Mouse (Mus musculus) ES-E14 (cell line): ENCODE measurements around the gene Prex1. TPM values are rescaled to one million over a fixed set of nuclear protein-coding genes. Genes with fewer than 3 reads are reported as not detected.

Experiments
- DNase-seq: peaks from one replicate; pipeline ENCODE4 v3.0.0-alpha.2; 2013; ENCODE audit warnings: low read depth, low spot score
- H3K27ac ChIP-seq: 2 replicates; pipeline ENCODE4 v1.5.1; 2012; ENCODE audit warnings: low read depth, mild to moderate bottlenecking, low read length, moderate library complexity, mixed read lengths; ENCODE audit not compliant: poor library complexity, insufficient read depth, severe bottlenecking
- H3K36me3 ChIP-seq: 2 replicates; pipeline ENCODE4 v1.6.1; 2012; ENCODE audit warnings: mild to moderate bottlenecking, low read length, moderate library complexity, mixed read lengths; ENCODE audit not compliant: control insufficient read depth, poor library complexity, insufficient read depth, severe bottlenecking
- H3K4me1 ChIP-seq, 2 experiments: fragments of 150-350 bp in 1 of 2; sonication (generic) in 1 of 2; 2 replicates each; pipeline ENCODE4 v1.6.1; 2012; ENCODE audit warnings: low read length in 2 of 2, mild to moderate bottlenecking in 1 of 2, mixed read lengths in 1 of 2; ENCODE audit not compliant: control insufficient read depth in 2 of 2, insufficient read depth in 2 of 2, poor library complexity in 1 of 2
- H3K4me3 ChIP-seq, 2 experiments: fragments of 150-350 bp in 1 of 2; sonication (generic) in 1 of 2; 2 replicates each; pipeline ENCODE4 v1.5.1; 2012; ENCODE audit warnings: low read length in 2 of 2, low read depth in 1 of 2, mild to moderate bottlenecking in 1 of 2, mixed read lengths in 1 of 2; ENCODE audit not compliant: insufficient read depth in 1 of 2, poor library complexity in 1 of 2, severe bottlenecking in 1 of 2
- H3K9ac ChIP-seq: 2 replicates; pipeline ENCODE4 v1.6.1; 2012; ENCODE audit warnings: low read depth, mild to moderate bottlenecking, low read length, mixed read lengths; ENCODE audit not compliant: poor library complexity, insufficient read depth, severe bottlenecking
- H3K9me3 ChIP-seq: fragments of 150-350 bp; sonication (generic); 2 replicates; pipeline ENCODE4 v1.6.1; 2012; ENCODE audit warnings: low read depth, mild to moderate bottlenecking, low read length; ENCODE audit not compliant: control insufficient read depth, insufficient read depth
- CHD2 ChIP-seq: IDR thresholded peaks from 2 replicates; pipeline ENCODE4 v1.6.1; 2014; ENCODE audit warnings: mild to moderate bottlenecking, low read depth, low read length, inconsistent platforms
- HCFC1 ChIP-seq: IDR thresholded peaks from 2 replicates; pipeline ENCODE4 v1.6.1; 2012; ENCODE audit warnings: low read length, inconsistent platforms, borderline replicate concordance; ENCODE audit not compliant: insufficient read depth
- MAFK ChIP-seq: IDR thresholded peaks from 2 replicates; pipeline ENCODE4 v1.6.1; 2014; ENCODE audit warnings: mild to moderate bottlenecking, low read depth, low read length, inconsistent platforms; ENCODE audit not compliant: insufficient read depth
- ZC3H11A ChIP-seq: IDR thresholded peaks from 2 replicates; pipeline ENCODE4 v1.6.1; 2012; ENCODE audit warnings: low read depth, mild to moderate bottlenecking, inconsistent platforms, low read length, borderline replicate concordance
- ZNF384 ChIP-seq: IDR thresholded peaks from 2 replicates; pipeline ENCODE4 v1.6.1; 2012; ENCODE audit warnings: low read depth, low read length, inconsistent platforms
- in situ Hi-C, 2 experiments: fragments of 600-800 bp; cut with MboI; formaldehyde crosslinking; loops; one replicate each; pipeline ENCODE4 v1.15.1; 2025; ENCODE audit warnings: low sequenced_read_pairs in 2 of 2, inconsistent platforms in 1 of 2; ENCODE audit not compliant: unreplicated experiment in 2 of 2
- total RNA-seq: library from RNA; depleted of rRNA; stranded (reverse); fragments of 300-350 nt; gene quantifications from 2 replicates; pipeline ENCODE4 v1.2.3, GENCODE M21; 2012

Gene Prex1
- total RNA-seq, 1 experiment = 1.5 TPM

GRCm38 (mm10) chr2:166579793-166580192 lies 133.8 kb downstream of the Prex1 start:
- no peak overlapping the region for H3K9ac ChIP-seq
- TF ChIP-seq HCFC1 (no peak), MAFK (no peak), CHD2 (no peak), ZC3H11A (no peak), ZNF384 (no peak)
- no peak overlapping the region for H3K4me3 ChIP-seq
- no peaks in the 10 kb centered on the region for H3K36me3 ChIP-seq
- no peaks in the 10 kb centered on the region for H3K9me3 ChIP-seq
- DNase-seq = no peak
- in situ Hi-C loops = loop anchor here in 1 of 2 experiments (25.0 kb wide), 1 partner anchor 208 kb away; the partner anchor contains the start of gene Trp53rkb
- H3K27ac ChIP-seq = no peak overlapping the region
- H3K4me1 ChIP-seq = peaks cover 0 to 2% of the 10 kb centered on the region in 2 experiments; a peak in 1 of 4 replicates

- no peaks in the 10 kb centered on the region for H3K36me3 ChIP-seq
- H3K9ac ChIP-seq = no peak overlapping the region
- H3K9me3 ChIP-seq = no peaks in the 10 kb centered on the region
- H3K4me3 ChIP-seq = no peak overlapping the region
- in situ Hi-C loops = loop anchor here in 1 of 2 experiments (25.0 kb wide), 1 partner anchor 208 kb away; the partner anchor contains the start of gene Trp53rkb
- peaks cover 0 to 2% of the 10 kb centered on the region in 2 experiments; a peak in 1 of 4 replicates for H3K4me1 ChIP-seq
- no peak overlapping the region for H3K27ac ChIP-seq
- no peak for DNase-seq
- TF ChIP-seq ZNF384 (no peak), CHD2 (no peak), HCFC1 (no peak), MAFK (no peak), ZC3H11A (no peak)
These were observed 134.3 kb downstream of the Prex1 start for GRCm38 (mm10) chr2:166579361-166579760.

- Histone ChIP-seq H3K36me3 (no peaks in the 10 kb centered on the region), H3K9me3 (no peaks in the 10 kb centered on the region), H3K9ac (no peak overlapping the region), H3K4me1 (peaks cover 0 to 2% of the 10 kb centered on the region in 2 experiments; a peak in 1 of 4 replicates), H3K27ac (no peak overlapping the region), H3K4me3 (peak overlapping the region in 1 of 2 experiments; percentile 5; a peak in 1 of 4 replicates)
- TF ChIP-seq MAFK (no peak), CHD2 (no peak), ZC3H11A (no peak), ZNF384 (no peak), HCFC1 (no peak)
- DNase-seq = no peak
- in situ Hi-C loops = loop anchor here in 1 of 2 experiments (25.0 kb wide), 1 partner anchor 212 kb away; the partner anchor contains the start of gene Trp53rkb
These were observed 138.2 kb downstream of the Prex1 start for GRCm38 (mm10) chr2:166575419-166575818.

GRCm38 (mm10) chr2:166574934-166575333 lies 138.7 kb downstream of the Prex1 start:
- in situ Hi-C loops = loop anchor here in 1 of 2 experiments (25.0 kb wide), 1 partner anchor 212 kb away; the partner anchor contains the start of gene Trp53rkb

More at GRCm38 (mm10) chr2:166574934-166575333, 138.7 kb downstream of the Prex1 start:
- Histone ChIP-seq H3K36me3 (no peaks in the 10 kb centered on the region), H3K9ac (no peak overlapping the region), H3K4me3 (no peak overlapping the region), H3K4me1 (peaks cover 0 to 2% of the 10 kb centered on the region in 2 experiments; a peak in 1 of 4 replicates), H3K27ac (no peak overlapping the region), H3K9me3 (no peaks in the 10 kb centered on the region)
- TF ChIP-seq ZC3H11A (peak; percentile 87; the same call in 1 of the 2 replicates), MAFK (no peak), CHD2 (no peak), ZNF384 (no peak)
- DNase-seq = peak; percentile 51
